Mouse (Mus musculus) ES-Bruce4 (cell line): Measurements from ENCODE around the gene Akr1a1.

Experiments
- CTCF ChIP-seq: IDR thresholded peaks from one replicate; pipeline ENCODE4 v1.8.1; 2011; ENCODE audit warnings: low read depth, low read length
- EP300 ChIP-seq: IDR thresholded peaks from 2 replicates; pipeline ENCODE4 v1.6.1; 2011; ENCODE audit warnings: low read depth, low read length; ENCODE audit not compliant: insufficient read depth
- POLR2A ChIP-seq: IDR thresholded peaks from one replicate; pipeline ENCODE4 v1.8.1; 2011; ENCODE audit warnings: low read length; ENCODE audit not compliant: insufficient read depth

DNA sequence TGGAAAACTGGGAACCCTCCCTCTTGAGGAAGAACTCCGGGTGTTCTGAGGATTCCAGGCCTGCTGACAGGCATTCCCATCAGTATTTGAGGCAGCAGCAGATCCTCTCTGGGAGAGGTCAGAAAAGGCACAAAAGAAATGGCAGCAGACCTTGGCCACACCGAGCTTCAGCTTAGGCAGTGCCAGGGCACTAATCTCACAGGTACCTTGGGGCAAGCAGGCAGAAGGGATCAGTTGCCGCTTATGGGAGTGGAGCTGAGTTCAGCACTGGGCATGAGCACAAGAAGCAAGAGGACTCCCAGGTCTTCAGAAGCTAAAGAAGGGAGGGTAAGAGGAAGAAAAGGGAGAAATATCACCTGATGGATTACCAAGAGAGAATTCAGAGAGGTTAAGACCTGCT is 6.5 kb upstream of the Akr1a1 start:
- TF ChIP-seq POLR2A (no peak), EP300 (no peak), CTCF (no peak)
